Mouse (Mus musculus) liver, adult 2 months (tissue): ENCODE measurements around the gene Ddrgk1.

ENCODE experiments used
- CTCF ChIP-seq: fragments of 200-500 bp; IDR thresholded peaks from 2 replicates; pipeline ENCODE4 v1.5.1; 2011; ENCODE audit warnings: low read depth, low read length, control low read depth
- POLR2A ChIP-seq: fragments of 200-500 bp; IDR thresholded peaks from 2 replicates; pipeline ENCODE4 v1.6.1; 2011; ENCODE audit warnings: low read length, control low read depth; ENCODE audit not compliant: insufficient read depth; ENCODE audit errors: extremely low read depth

- TF ChIP-seq POLR2A (no peak), CTCF (no peak)
Measured at GRCm38 (mm10) chr2:130681531-130681930, 17.1 kb upstream of the Ddrgk1 start.
